ENCODE assay signal across 9 mouse cellular contexts in genomic region chr7:101288436-101288835, GRCm38 (mm10). TPM values are rescaled to one million over a fixed set of nuclear protein-coding genes. Genes with fewer than 3 reads are reported as not detected.
A peak's percentile ranks its signal among the peaks of the same experiment; 100 is the strongest.
DNase-seq lines count a peak whose midpoint lies in the region; TF ChIP-seq lines count a peak whose summit lies in the region.
"Had no signal": no experiment of that assay in that cellular context is flagged by ENCODE, and none has a peak within 500 bp of the region (broad histone marks: within the 10 kb centered on the region; RNA-seq: fewer than 3 reads in every experiment).

No protein-coding gene starts in this region.

- no peak overlapping the region for H3K4me3 ChIP-seq in gastrocnemius, adult 2 months
- H3K4me3 ChIP-seq in lung, adult 2 months (replicated peaks; ENCODE audit: extremely low read depth, low read depth, low read length), result no peak overlapping the region
- H3K4me3 ChIP-seq: neural tube, embryonic 13.5 days had no signal

- peak; percentile 67 for DNase-seq in gastrocnemius, adult 2 months
- DNase-seq in gastrocnemius, postnatal 25 days, result no peak
- DNase-seq in right cerebral cortex, postnatal 14 days, result peak; percentile 59
- no peak for DNase-seq in right cerebral cortex, postnatal 36 days (ENCODE audit: low spot score in 2 of 2)
- peak; percentile 69 to 79 for DNase-seq in adrenal gland, postnatal 36 days
- peak; percentile 65 for DNase-seq in gastrocnemius, postnatal 14 days
- DNase-seq in lung, adult 2 months, result peak; percentile 43
- DNase-seq in thymus, postnatal 25 days, result peak; percentile 40

- intact Hi-C loops in gastrocnemius, adult 2 months (cut with DNase I), result loop anchor here (1.0 to 5.0 kb wide), 2 partner anchors 51 to 227 kb away; no protein-coding TSS in a partner anchor
- intact Hi-C loops in gastrocnemius, postnatal 14 days (cut with DNase I; ENCODE audit: low total_unique reads), result loop anchor here (2.0 kb wide), 1 partner anchor 228 kb away; no protein-coding TSS in a partner anchor

- 38% methylated on average over 4 of the region's 4 CpGs for WGBS in lung, adult 2 months

- TF ChIP-seq POLR2A in lung, adult 2 months (IDR thresholded peaks at IDR 0.05; ENCODE audit: borderline replicate concordance, extremely low read depth, low read depth, low read length), result no peak

- peak overlapping the region; percentile 59 for H3K27ac ChIP-seq in gastrocnemius, adult 2 months
- H3K27ac ChIP-seq: neural tube, embryonic 13.5 days had no signal

- H3K4me1 ChIP-seq in lung, adult 2 months (ENCODE audit: control insufficient read depth, insufficient read depth, low read length), result peaks cover 3% of the 10 kb centered on the region; the same call in 1 of the 2 replicates
- H3K4me1 ChIP-seq: neural tube, embryonic 13.5 days had no signal

- peak; percentile 94 for TF ChIP-seq CTCF in gastrocnemius, adult 2 months (IDR thresholded peaks at IDR 0.05)
- peak; percentile 80 for TF ChIP-seq CTCF in lung, adult 2 months (IDR thresholded peaks at IDR 0.05; ENCODE audit: insufficient read depth, low read length)

RNA-seq across cellular contexts. Expression of gene Atg16l2, which starts 13.6 kb away (rescaled TPM):
- 10 to 100 TPM in 1 of 2 experiments, 1 to 10 TPM in 1; 8.0 to 12.0 TPM for total RNA-seq in gastrocnemius, adult 2 months (2021)
- total RNA-seq in gastrocnemius, postnatal 25 days (2021), result 1 to 10 TPM; 6.7 to 7.4 TPM
- total RNA-seq in adrenal gland, postnatal 36 days (2021), result 10 to 100 TPM; 14.6 to 34.6 TPM
- total RNA-seq in gastrocnemius, postnatal 14 days (2021), result 1 to 10 TPM; 5.7 to 7.3 TPM
- 23.3 and 28.5 TPM in 2 replicates for polyA plus RNA-seq in lung, adult 2 months (2012; rRNA removed)

RNA-seq across cellular contexts. Expression of gene Stard10, which starts 28.4 kb away (rescaled TPM):
- total RNA-seq in gastrocnemius, adult 2 months (2021), result 10 to 100 TPM; 32.5 to 49.8 TPM
- total RNA-seq in gastrocnemius, postnatal 25 days (2021), result 10 to 100 TPM; 36.9 to 42.3 TPM
- total RNA-seq in adrenal gland, postnatal 36 days (2021), result 10 to 100 TPM; 22.5 to 60.5 TPM
- 10 to 100 TPM; 19.1 to 19.9 TPM for total RNA-seq in gastrocnemius, postnatal 14 days (2021)
- 104 and 107 TPM in 2 replicates for polyA plus RNA-seq in lung, adult 2 months (2012; rRNA removed)

RNA-seq across cellular contexts. Expression of gene Arap1, which starts 59.4 kb away (rescaled TPM):
- 10 to 100 TPM; 19.9 to 30.6 TPM for total RNA-seq in gastrocnemius, adult 2 months (2021)
- total RNA-seq in gastrocnemius, postnatal 25 days (2021), result 10 to 100 TPM; 21.3 to 23.7 TPM
- 10 to 100 TPM; 30.0 to 35.4 TPM for total RNA-seq in adrenal gland, postnatal 36 days (2021)
- total RNA-seq in gastrocnemius, postnatal 14 days (2021), result 10 to 100 TPM; 19.5 to 21.0 TPM
- 157 and 188 TPM in 2 replicates for polyA plus RNA-seq in lung, adult 2 months (2012; rRNA removed)

Comparison
In these comparisons a context has a peak if more than half of its experiments do, and no peak if none do; other contexts are left out.
1. DNase-seq: peak in gastrocnemius, adult 2 months (single experiment), right cerebral cortex, postnatal 14 days (single experiment), adrenal gland, postnatal 36 days (2 of 2), gastrocnemius, postnatal 14 days (single experiment), lung, adult 2 months (single experiment) and thymus, postnatal 25 days (single experiment); none in gastrocnemius, postnatal 25 days (single experiment) and right cerebral cortex, postnatal 36 days (0 of 2).